Mouse (Mus musculus) small intestine, adult 2 months (tissue): ENCODE results near the gene Evpl. TPM values are rescaled to one million over a fixed set of nuclear protein-coding genes. Genes with fewer than 3 reads are reported as not detected.

Experiments used
- H3K27ac ChIP-seq: fragments of 200-500 bp; 2 replicates; pipeline ENCODE4 v1.5.1; 2012; ENCODE audit warnings: low read depth, low read length, control low read depth, inconsistent platforms; ENCODE audit not compliant: insufficient read depth
- H3K27me3 ChIP-seq: fragments of 200-500 bp; 2 replicates; pipeline ENCODE4 v1.6.1; 2012; ENCODE audit warnings: mild to moderate bottlenecking, moderate library complexity, low read length, inconsistent platforms; ENCODE audit not compliant: control insufficient read depth, insufficient read depth
- H3K36me3 ChIP-seq: fragments of 200-500 bp; 2 replicates; pipeline ENCODE4 v1.6.1; 2012; ENCODE audit warnings: mild to moderate bottlenecking, low read length, control low read depth, inconsistent platforms; ENCODE audit not compliant: control insufficient read depth, insufficient read depth
- H3K4me1 ChIP-seq: fragments of 200-500 bp; 2 replicates; pipeline ENCODE4 v1.6.1; 2012; ENCODE audit warnings: low read length, inconsistent platforms, mixed read lengths; ENCODE audit not compliant: control insufficient read depth, insufficient read depth, insufficient read length
- H3K4me3 ChIP-seq: fragments of 200-500 bp; 2 replicates; pipeline ENCODE4 v1.5.1; 2012; ENCODE audit warnings: low read depth, mild to moderate bottlenecking, control low read depth, inconsistent platforms, low read length, moderate library complexity
- CTCF ChIP-seq: fragments of 200-500 bp; IDR thresholded peaks from 2 replicates; pipeline ENCODE4 v1.5.1; 2012; ENCODE audit warnings: low read depth, mild to moderate bottlenecking, control low read depth, inconsistent platforms, low read length, moderate library complexity, mixed read lengths; ENCODE audit not compliant: insufficient replicate concordance, insufficient read length; ENCODE audit errors: extremely low read depth
- POLR2A ChIP-seq: fragments of 200-500 bp; IDR thresholded peaks from 2 replicates; pipeline ENCODE4 v1.6.1; 2012; ENCODE audit warnings: low read depth, mild to moderate bottlenecking, control low read depth, inconsistent platforms, low read length, moderate library complexity
- WGBS: fragments of 180-500 bp; shearing (Covaris S2); methylation state at CpG from one replicate; pipeline ENCODE4 v1.1.7; 2018; 5-methylcytosine and 5-hydroxymethylcytosine counted together
- polyA plus RNA-seq: library from polyadenylated mRNA; depleted of rRNA; stranded (reverse); fragments of >200 nt; gene quantifications from 2 replicates; pipeline ENCODE4 v1.2.3, GENCODE M21; 2012

Evpl gene
- polyA plus RNA-seq, 1 experiment, result 12.1 TPM

DNA sequence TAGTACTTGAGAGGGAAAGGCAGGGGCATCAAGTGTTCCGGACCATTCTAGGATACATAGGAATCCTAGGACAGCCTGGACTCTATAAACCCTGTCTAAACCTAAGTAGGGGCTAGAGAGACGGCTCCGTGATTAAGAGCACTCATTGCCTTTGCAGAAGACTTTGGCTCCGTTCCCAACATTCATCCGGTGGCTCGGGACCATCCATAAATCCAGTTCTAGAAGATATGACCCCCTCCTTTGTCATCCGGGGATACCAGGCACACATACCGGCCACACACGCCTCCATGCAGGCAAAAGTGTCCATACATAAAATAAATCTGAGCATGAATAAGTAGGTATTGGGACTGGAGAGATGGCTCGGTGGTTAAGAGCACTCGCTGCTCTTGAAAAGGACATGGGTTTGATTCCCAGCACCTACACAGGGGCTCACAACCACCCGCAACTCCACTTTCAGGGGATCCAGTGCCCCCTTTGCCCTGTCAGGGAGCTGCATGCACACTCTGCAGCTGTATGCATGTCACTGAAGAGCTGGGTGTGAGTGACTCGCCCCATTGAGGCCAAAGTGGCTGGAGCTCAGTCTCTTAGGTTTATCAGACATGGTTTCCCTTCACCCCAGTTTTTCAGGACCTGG lies 23.9 kb downstream of the Evpl start:
- H3K27me3 ChIP-seq, result no peaks in the 10 kb centered on the region
- no peaks in the 10 kb centered on the region for H3K36me3 ChIP-seq
- WGBS, result 76% methylated on average over 13 of the region's 13 CpGs
- TF ChIP-seq CTCF, result no peak
- TF ChIP-seq POLR2A, result no peak
- peaks cover 39% of the 10 kb centered on the region for H3K4me1 ChIP-seq
- no peak overlapping the region for H3K4me3 ChIP-seq
- no peak overlapping the region for H3K27ac ChIP-seq

DNA sequence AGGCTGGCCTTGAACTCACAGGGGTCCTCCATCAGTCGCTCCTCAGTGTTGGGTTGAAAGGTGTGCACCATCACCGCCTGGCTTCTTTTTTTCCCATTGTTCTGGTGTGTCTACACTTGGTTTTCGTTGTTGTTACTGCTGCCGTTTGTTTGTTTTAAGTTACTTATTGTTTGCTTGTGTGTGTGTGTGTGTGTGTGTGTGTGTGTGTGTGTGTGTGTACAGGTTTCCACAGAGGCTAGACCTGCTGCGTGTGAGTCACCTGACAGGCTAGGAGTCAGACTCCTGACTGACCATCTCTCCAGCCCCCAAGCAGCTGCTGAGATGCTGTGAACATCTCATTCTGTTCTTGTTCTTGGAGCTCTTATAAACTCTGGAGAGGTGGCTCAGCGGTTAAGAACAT lies 25.0 kb downstream of the Evpl start:
- Histone ChIP-seq H3K4me3 (no peak overlapping the region), H3K27me3 (no peaks in the 10 kb centered on the region), H3K27ac (no peak overlapping the region), H3K4me1 (peaks cover 28% of the 10 kb centered on the region), H3K36me3 (no peaks in the 10 kb centered on the region)
- TF ChIP-seq POLR2A, result no peak
- TF ChIP-seq CTCF, result no peak
- WGBS, result 93% methylated on average over 6 of the region's 6 CpGs

DNA sequence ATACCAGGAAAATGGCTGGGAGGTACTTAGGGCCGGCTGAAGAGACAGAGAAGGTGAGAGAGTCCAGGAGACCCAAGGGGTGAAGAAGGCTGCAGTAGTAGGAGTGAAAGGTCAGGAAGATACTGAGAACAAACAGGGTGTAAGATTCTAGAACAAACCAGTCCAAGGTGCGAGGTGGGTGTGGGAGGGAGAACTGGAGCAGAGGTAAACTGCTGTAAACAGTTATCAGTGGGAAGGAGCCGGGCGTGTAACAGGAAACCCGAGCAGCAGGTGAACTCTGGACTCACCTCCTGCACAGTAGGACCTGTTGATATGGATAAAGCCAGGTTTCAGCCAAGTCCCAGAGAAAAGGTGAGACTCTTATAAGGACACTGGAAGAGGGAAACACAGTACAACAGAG lies 27.2 kb downstream of the Evpl start:
- TF ChIP-seq CTCF (no peak), POLR2A (no peak)

DNA sequence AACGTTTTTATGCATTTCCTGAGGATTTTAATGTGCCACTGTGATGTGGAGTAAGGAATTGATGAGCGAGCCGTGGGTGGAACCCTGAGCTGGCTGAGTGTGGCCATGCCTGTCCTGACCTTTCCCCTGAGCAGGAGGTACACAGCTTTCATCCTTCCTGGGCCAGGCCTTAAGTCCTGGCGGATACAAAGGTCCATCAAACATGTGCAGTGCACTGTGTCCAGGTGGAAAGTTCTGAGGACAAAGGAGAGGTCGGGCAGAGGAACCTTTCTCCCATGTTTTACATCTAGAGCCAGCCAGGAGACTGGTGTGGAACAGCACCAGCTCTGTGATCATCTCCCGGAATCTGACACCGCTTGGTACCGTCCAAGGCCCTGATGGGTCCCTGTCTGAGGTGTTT lies 28.6 kb downstream of the Evpl start:
- WGBS, result 59% methylated on average over 8 of the region's 8 CpGs
- TF ChIP-seq CTCF, result no peak
- no peak; the same call in 1 of the 2 replicates for TF ChIP-seq POLR2A
- Histone ChIP-seq H3K27ac (peak overlapping the region; percentile 99), H3K4me1 (peaks cover 20% of the 10 kb centered on the region), H3K27me3 (no peaks in the 10 kb centered on the region), H3K4me3 (no peak overlapping the region), H3K36me3 (peaks cover 3% of the 10 kb centered on the region)

More for the DNA sequence above, 27.2 kb downstream of the Evpl start:
- WGBS, result 26% methylated on average over 5 of the region's 5 CpGs
- H3K4me1 ChIP-seq, result peaks cover 20% of the 10 kb centered on the region
- peak overlapping the region; percentile 55 for H3K4me3 ChIP-seq
- no peaks in the 10 kb centered on the region for H3K36me3 ChIP-seq
- peak overlapping the region; percentile 100 for H3K27ac ChIP-seq
- no peaks in the 10 kb centered on the region for H3K27me3 ChIP-seq

DNA sequence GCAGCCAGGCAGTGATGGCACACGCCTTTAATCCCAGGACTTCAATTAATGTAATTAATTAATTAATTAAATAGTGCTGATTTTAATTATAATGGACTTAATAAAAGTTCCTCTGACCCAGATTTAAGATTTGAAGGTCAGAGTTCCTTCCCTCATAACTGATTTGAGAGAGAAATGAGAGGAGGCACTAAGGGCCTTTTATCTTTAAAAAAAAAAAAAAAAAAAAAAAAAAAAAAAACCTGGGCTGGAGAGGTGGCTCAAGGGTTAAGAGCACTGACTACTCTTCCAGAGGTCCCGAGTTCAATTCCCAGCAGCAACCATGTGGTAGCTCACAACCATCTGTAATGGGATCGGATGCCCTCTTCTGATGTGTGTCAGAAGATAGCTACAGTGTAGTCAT lies 29.2 kb downstream of the Evpl start:
- TF ChIP-seq POLR2A (no peak), CTCF (no peak)
- WGBS, result 87% methylated on average over 3 of the region's 3 CpGs
- H3K4me3 ChIP-seq, result no peak overlapping the region
- peaks cover 3% of the 10 kb centered on the region for H3K36me3 ChIP-seq
- H3K27me3 ChIP-seq, result no peaks in the 10 kb centered on the region
- peaks cover 20% of the 10 kb centered on the region for H3K4me1 ChIP-seq
- peak overlapping the region; percentile 99 for H3K27ac ChIP-seq

DNA sequence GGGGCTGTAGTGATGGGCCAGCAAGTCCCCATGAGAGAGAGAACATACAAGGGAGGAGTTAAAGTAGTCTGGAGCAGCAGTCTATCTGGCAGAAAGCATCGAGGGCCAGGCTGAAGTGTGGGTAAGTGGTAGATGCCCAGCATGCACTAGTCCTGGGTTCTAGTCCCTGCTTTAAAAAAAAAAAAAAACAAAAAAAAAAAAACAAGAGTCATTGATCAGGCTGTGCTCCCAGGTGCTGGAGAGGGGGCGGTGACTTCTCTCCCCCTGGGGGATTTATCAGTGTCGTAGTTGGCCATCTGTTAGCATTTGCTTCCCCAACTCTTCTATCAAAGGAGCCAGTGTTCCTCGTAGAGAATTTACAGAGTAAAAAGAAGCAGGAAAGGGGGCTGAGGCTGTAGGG lies 31.2 kb downstream of the Evpl start:
- H3K4me1 ChIP-seq, result peaks cover 17% of the 10 kb centered on the region
- H3K36me3 ChIP-seq, result peaks cover 3% of the 10 kb centered on the region
- H3K27me3 ChIP-seq, result no peaks in the 10 kb centered on the region
- no peak overlapping the region for H3K4me3 ChIP-seq
- no peak for TF ChIP-seq CTCF
- TF ChIP-seq POLR2A, result no peak
- H3K27ac ChIP-seq, result no peak overlapping the region
- WGBS, result 84% methylated on average over 4 of the region's 4 CpGs

DNA sequence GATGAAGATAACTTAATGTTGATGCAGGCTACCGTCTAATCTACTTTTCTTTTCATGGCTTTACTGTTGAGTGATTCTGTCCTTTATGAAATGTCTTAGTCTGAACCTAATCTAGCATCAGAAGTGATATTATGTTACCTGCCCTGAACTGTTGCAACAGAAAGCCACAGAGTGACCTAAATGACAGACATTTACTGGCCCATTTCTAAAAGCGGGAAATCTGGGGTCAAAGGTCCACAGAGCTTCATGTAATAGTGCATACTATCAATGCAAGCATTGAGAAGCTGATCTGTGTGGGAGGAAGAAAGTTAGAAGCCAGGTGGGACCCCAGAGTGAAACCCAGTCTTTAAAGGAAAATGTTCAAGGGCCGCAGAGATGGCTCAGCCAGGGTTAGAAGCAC lies 34.7 kb downstream of the Evpl start:
- no peak overlapping the region for H3K27ac ChIP-seq
- H3K4me1 ChIP-seq, result peaks cover 9% of the 10 kb centered on the region; the same call in 1 of the 2 replicates
- no peaks in the 10 kb centered on the region for H3K27me3 ChIP-seq
- 65% methylated on average over 3 of the region's 3 CpGs for WGBS
- H3K4me3 ChIP-seq, result no peak overlapping the region
- no peak for TF ChIP-seq POLR2A
- TF ChIP-seq CTCF, result no peak
- H3K36me3 ChIP-seq, result peaks cover 3% of the 10 kb centered on the region
